Mouse (Mus musculus) lung, postnatal 0 days (tissue): ENCODE results near the gene Pi4kb.

Experiments used
- CTCF ChIP-seq: IDR thresholded peaks from 2 replicates; pipeline ENCODE4 v1.5.1; 2016; ENCODE audit warnings: antibody characterized with exemption, mild to moderate bottlenecking
- EP300 ChIP-seq: IDR thresholded peaks from 2 replicates; pipeline ENCODE4 v1.6.1; 2016; ENCODE audit warnings: antibody characterized with exemption, mild to moderate bottlenecking, control low read depth

DNA sequence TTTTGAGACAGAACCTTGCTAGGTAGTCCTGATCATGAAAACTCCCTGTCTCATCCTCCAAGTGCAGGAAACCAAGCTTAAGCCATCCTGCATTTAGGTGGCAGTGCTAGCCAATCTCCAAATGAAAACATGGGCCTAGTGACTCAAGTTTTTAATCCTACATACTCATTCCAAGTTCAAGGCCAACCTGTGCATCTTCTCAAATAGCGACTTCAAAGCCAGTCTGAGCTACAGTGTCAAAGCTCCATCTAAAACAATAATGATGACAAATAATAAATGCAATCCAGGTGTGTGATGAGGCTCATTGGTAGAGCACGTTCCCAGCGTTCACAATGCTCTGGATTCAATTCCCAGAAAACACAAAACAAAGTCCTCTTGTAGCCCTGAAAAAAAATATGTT is 67.1 kb downstream of the Pi4kb start:
- no peak for TF ChIP-seq EP300
- no peak for TF ChIP-seq CTCF
